Mouse (Mus musculus): ENCODE measurements at regions not wholly inside any gene's neighbourhood (a gene's known extent, or its start where the extent isn't known, plus 50 kb on each side); places are given as distances from the start of the nearest gene placed in this dataset.

GRCm38 (mm10) chr2:134730547-134730946 lies 55.3 kb upstream of the Plcb1 start:
- intact Hi-C loops (cut with DNase I) = no loop called here
- no peak for DNase-seq (ENCODE audit: extremely low spot score in 1 of 2, low spot score in 2 of 2)

- intact Hi-C loops (cut with DNase I) = no loop called here
- DNase-seq (ENCODE audit: extremely low spot score in 1 of 2, low spot score in 2 of 2) = no peak
These were observed 59.2 kb upstream of the Plcb1 start for GRCm38 (mm10) chr2:134726713-134727112.

GRCm38 (mm10) chr2:134724071-134724470 lies 61.8 kb upstream of the Plcb1 start:
- DNase-seq (ENCODE audit: extremely low spot score in 1 of 2, low spot score in 2 of 2) = no peak
- intact Hi-C loops (cut with DNase I) = no loop called here

GRCm38 (mm10) chr2:134717815-134718362 lies 68.0 kb upstream of the Plcb1 start:
- intact Hi-C loops (cut with DNase I) = no loop called here
- peak in 1 of 2 experiments; percentile 19 for DNase-seq (ENCODE audit: extremely low spot score in 1 of 2, low spot score in 2 of 2)

- no peak for DNase-seq (ENCODE audit: extremely low spot score in 1 of 2, low spot score in 2 of 2)
- intact Hi-C loops (cut with DNase I) = no loop called here
These were observed 69.3 kb upstream of the Plcb1 start for GRCm38 (mm10) chr2:134716531-134716930.

- DNase-seq (ENCODE audit: extremely low spot score in 1 of 2, low spot score in 2 of 2) = no peak
- intact Hi-C loops (cut with DNase I) = no loop called here
These were observed 70.1 kb upstream of the Tmx4 start for GRCm38 (mm10) chr2:134714001-134714400.

GRCm38 (mm10) chr2:134708754-134709153 lies 64.8 kb upstream of the Tmx4 start:
- intact Hi-C loops (cut with DNase I) = no loop called here

GRCm38 (mm10) chr2:134703067-134703466 lies 59.1 kb upstream of the Tmx4 start:
- DNase-seq (ENCODE audit: extremely low spot score in 1 of 2, low spot score in 2 of 2) = no peak
- intact Hi-C loops (cut with DNase I) = no loop called here

More at GRCm38 (mm10) chr2:134708754-134709153, 64.8 kb upstream of the Tmx4 start:
- no peak for DNase-seq (ENCODE audit: extremely low spot score in 1 of 2, low spot score in 2 of 2)

- no peak for DNase-seq (ENCODE audit: extremely low spot score in 1 of 2, low spot score in 2 of 2)
- intact Hi-C loops (cut with DNase I) = no loop called here
These were observed 53.5 kb upstream of the Tmx4 start for GRCm38 (mm10) chr2:134697424-134697823.

GRCm38 (mm10) chr2:134696394-134696793 lies 52.4 kb upstream of the Tmx4 start:
- intact Hi-C loops (cut with DNase I) = no loop called here
- DNase-seq (ENCODE audit: extremely low spot score in 1 of 2, low spot score in 2 of 2) = no peak
